Mouse (Mus musculus): ENCODE results near the gene Hspb7.

DNA sequence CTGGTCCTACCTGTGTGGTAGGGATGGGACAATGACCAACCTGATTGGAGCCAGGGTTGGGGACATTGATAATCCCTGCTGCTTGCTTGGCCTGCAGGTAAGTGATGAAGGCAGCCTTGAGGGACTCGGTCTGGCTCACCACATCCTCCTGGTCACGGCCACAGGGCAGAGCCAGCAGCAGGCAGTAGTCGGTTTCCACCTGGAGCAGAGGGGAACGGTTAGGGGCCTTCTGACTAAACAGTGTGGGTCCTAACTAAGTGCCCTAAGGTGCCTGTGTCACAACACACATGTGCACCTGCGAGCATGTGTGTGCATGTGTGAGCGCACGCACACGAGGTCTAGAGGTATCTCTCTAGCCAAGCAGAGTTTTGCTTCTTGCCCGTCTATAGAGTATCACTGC lies 48.8 kb downstream of the Hspb7 start:
- TF ChIP-seq CTCF (IDR thresholded peaks at IDR 0.05; ENCODE audit: extremely low read depth, insufficient read depth, low read length): no peak
- TF ChIP-seq POLR2A (IDR thresholded peaks at IDR 0.05; ENCODE audit: extremely low read depth, insufficient read depth, low read length): no peak
